Mouse (Mus musculus) myocyte (in vitro differentiated cells): ENCODE measurements around the gene Pam16. TPM values are rescaled to one million over a fixed set of nuclear protein-coding genes. Genes with fewer than 3 reads are reported as not detected.
A peak's percentile ranks its signal among the peaks of the same experiment; 100 is the strongest.

Experiments
- H3K27me3 ChIP-seq: one replicate; pipeline ENCODE4 v1.6.1; 2011; ENCODE audit not compliant: control insufficient read depth, insufficient read depth, insufficient read length
- H3K36me3 ChIP-seq: one replicate; pipeline ENCODE4 v1.6.1; 2011; ENCODE audit not compliant: control insufficient read depth, insufficient read depth
- H3K4me2 ChIP-seq: one replicate; pipeline ENCODE4 v1.6.1; 2011; ENCODE audit warnings: low read depth, control low read depth
- H3K4me3 ChIP-seq: one replicate; pipeline ENCODE4 v1.5.1; 2011; ENCODE audit warnings: mild to moderate bottlenecking, control low read depth, moderate library complexity
- H3K79me2 ChIP-seq: one replicate; pipeline ENCODE4 v1.6.1; 2011; ENCODE audit not compliant: control insufficient read depth, insufficient read depth
- H3ac ChIP-seq: one replicate; pipeline ENCODE4 v1.6.1; 2011; ENCODE audit not compliant: control insufficient read depth, insufficient read length
- CEBPB ChIP-seq: IDR thresholded peaks from 2 replicates; pipeline ENCODE4 v1.6.1; 2011; ENCODE audit warnings: mild to moderate bottlenecking, moderate library complexity; ENCODE audit not compliant: poor library complexity, insufficient read depth, severe bottlenecking
- E2F4 ChIP-seq: IDR thresholded peaks from one replicate; pipeline ENCODE4 v1.6.1; 2011; ENCODE audit warnings: mild to moderate bottlenecking, control low read depth, moderate library complexity; ENCODE audit not compliant: insufficient read depth
- MAX ChIP-seq: IDR thresholded peaks from one replicate; pipeline ENCODE4 v1.6.1; 2011; ENCODE audit warnings: low read depth, mild to moderate bottlenecking, control low read depth
- MYOD1 ChIP-seq, 3 experiments: IDR thresholded peaks; one replicate each; pipeline ENCODE4 v1.6.1; 2011; ENCODE audit warnings: control low read depth in 2 of 3, low read depth in 2 of 3, mild to moderate bottlenecking in 2 of 3, moderate library complexity in 1 of 3; ENCODE audit not compliant: insufficient read length in 2 of 3, control insufficient read depth in 1 of 3
- MYOG ChIP-seq, 3 experiments: IDR thresholded peaks; one replicate each; pipeline ENCODE4 v1.6.1; 2011; ENCODE audit warnings: control low read depth in 2 of 3, low read depth in 2 of 3, mild to moderate bottlenecking in 2 of 3; ENCODE audit not compliant: insufficient read length in 2 of 3, control insufficient read depth in 1 of 3, insufficient read depth in 1 of 3
- POLR2A ChIP-seq: IDR thresholded peaks from one replicate; pipeline ENCODE4 v1.6.1; 2011; ENCODE audit warnings: low read depth, mild to moderate bottlenecking, control low read depth, moderate library complexity; ENCODE audit not compliant: insufficient read length
- POLR2AphosphoS2 ChIP-seq: IDR thresholded peaks from one replicate; pipeline ENCODE4 v1.6.1; 2011; ENCODE audit warnings: low read depth, control low read depth; ENCODE audit not compliant: insufficient read length
- REST ChIP-seq: IDR thresholded peaks from one replicate; pipeline ENCODE4 v1.6.1; 2011; ENCODE audit warnings: mild to moderate bottlenecking, control low read depth, moderate library complexity; ENCODE audit not compliant: insufficient read depth, insufficient read length
- SRF ChIP-seq: IDR thresholded peaks from one replicate; pipeline ENCODE4 v1.6.1; 2011; ENCODE audit warnings: low read depth; ENCODE audit not compliant: control insufficient read depth, insufficient read length
- TCF12 ChIP-seq: IDR thresholded peaks from one replicate; pipeline ENCODE4 v1.6.1; 2011; ENCODE audit warnings: mild to moderate bottlenecking, control low read depth; ENCODE audit not compliant: poor library complexity, insufficient read depth, severe bottlenecking
- TCF3 ChIP-seq: IDR thresholded peaks from one replicate; pipeline ENCODE4 v1.6.1; 2011; ENCODE audit warnings: low read depth, control low read depth; ENCODE audit not compliant: insufficient read length
- USF1 ChIP-seq: IDR thresholded peaks from one replicate; pipeline ENCODE4 v1.6.1; 2011; ENCODE audit warnings: low read depth, mild to moderate bottlenecking, control low read depth, moderate library complexity
- polyA plus RNA-seq: library from polyadenylated mRNA; unstranded; fragments of >200 nt; fragmentation: generic; extraction: Trizol; gene quantifications from one replicate; pipeline ENCODE4 v1.2.1, GENCODE M21; 2012; ENCODE audit warnings: missing spikeins

Pam16 gene
- polyA plus RNA-seq, 1 experiment = 98.6 TPM

DNA sequence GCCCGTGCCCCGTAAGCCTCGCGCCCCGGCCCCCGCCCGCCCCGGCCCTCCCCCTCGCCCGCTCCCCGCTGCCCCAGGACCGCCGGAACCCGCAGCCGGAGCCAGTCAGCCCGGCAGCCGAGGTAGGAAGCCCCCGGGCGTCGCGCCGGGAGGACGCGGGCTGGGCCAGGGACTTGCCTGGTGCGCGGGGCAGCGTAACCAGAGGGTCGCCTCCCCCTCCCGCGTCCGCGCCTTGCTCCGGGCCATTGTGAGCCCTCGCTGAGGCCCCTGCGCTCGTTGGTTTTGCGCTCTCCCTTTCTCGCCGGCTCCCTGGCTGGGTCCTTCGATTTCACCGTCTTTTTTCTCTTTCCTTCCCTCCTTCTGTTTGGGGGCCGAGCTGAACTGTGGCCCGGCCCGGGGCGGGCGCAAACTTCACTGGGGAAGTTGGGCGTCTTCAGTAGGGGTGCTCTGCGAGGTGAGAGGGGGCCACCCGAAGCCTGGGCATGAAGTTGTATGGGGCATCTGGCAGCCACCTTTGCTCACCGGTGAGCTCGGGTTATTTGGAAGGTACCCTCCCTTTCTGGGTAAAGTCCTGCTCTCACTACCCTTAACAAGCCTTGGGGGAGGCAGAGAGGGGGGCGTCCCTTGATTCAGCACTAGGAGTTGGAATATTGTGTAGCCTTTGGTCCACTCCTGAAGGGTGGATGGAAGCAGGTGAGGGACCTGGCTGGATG lies 29.8 kb downstream of the Pam16 start:
- Histone ChIP-seq H3K36me3 (no peaks in the 10 kb centered on the region), H3K27me3 (no peaks in the 10 kb centered on the region), H3K4me2 (peak overlapping the region; percentile 99), H3K4me3 (peak overlapping the region; percentile 87), H3ac (peak overlapping the region; percentile 70), H3K79me2 (peaks cover 59% of the 10 kb centered on the region)
- TF ChIP-seq SRF (no peak), MYOD1 (IDR thresholded peaks at IDR 0.05; ENCODE audit: control insufficient read depth in 1 of 3, insufficient read length in 2 of 3, low read depth in 2 of 3) (no peak), TCF3 (no peak), REST (no peak), E2F4 (no peak), MAX (no peak), TCF12 (no peak), MYOG (IDR thresholded peaks at IDR 0.05; ENCODE audit: control insufficient read depth in 1 of 3, insufficient read depth in 1 of 3, insufficient read length in 2 of 3, low read depth in 2 of 3) (no peak), CEBPB (no peak), POLR2AphosphoS2 (no peak), POLR2A (no peak), USF1 (no peak)

DNA sequence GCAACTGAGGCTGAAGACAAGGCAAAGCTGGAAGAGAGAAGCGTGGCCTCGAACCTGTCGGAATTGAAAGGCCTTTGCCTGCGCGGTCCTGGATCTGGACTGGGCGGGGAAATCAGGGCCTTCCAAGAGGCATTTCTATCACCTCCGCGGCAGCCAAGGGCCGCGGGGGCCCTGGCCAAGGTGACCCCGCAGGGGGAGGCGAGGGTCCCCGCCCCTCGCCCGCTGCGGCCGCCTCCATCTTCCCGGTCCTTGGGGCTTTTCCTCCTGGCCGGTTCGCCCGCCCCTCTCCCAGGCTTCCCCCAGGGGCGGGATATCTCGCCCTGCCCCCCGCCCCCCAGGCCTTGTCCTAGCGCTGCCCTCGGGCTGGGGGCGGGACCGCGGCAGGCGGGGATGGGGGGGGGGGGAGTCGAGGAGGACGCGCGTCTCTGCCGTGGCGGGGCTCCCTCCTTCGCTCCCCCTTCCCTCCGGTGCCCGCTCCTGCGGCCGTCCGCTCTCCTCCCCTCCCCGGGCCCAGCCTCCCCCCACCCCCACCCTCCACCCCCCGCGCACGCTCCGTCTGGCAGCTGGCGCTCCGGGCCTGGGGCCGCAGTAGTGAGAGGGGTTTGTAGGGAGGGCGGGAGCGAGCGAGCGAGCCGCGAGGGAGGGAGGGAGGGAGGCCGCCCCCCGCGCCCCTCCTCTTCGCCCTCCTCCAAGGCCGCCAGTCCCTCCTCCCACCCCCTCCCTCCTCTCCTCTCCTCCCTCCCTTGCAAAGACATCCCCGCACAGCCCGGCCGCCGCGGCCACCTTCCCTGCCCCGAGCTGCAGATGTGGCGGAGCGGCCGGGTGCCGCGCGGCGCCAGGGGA lies 30.6 kb downstream of the Pam16 start, which contains the start of gene Glis2:
Gene Glis2 (plus strand): TSS at position 743 of the 843 bp plus-strand sequence.
- H3K36me3 ChIP-seq = no peaks in the 10 kb centered on the region
- peak within 1 kb of the TSS; percentile 99 for H3K4me2 ChIP-seq
- H3K4me3 ChIP-seq = peak within 1 kb of the TSS; percentile 87
- peaks cover 51% of the 10 kb centered on the region for H3K79me2 ChIP-seq
- peak within 1 kb of the TSS; percentile 70 for H3ac ChIP-seq
- no peaks in the 10 kb centered on the region for H3K27me3 ChIP-seq
- peak; percentile 68 for TF ChIP-seq POLR2AphosphoS2
- TF ChIP-seq SRF = no peak
- peak in 1 of 3 experiments; percentile 41 for TF ChIP-seq MYOD1 (IDR thresholded peaks at IDR 0.05; ENCODE audit: control insufficient read depth in 1 of 3, insufficient read length in 2 of 3, low read depth in 2 of 3)
- TF ChIP-seq CEBPB = no peak
- TF ChIP-seq MAX = no peak
- TF ChIP-seq TCF12 = no peak
- TF ChIP-seq MYOG (IDR thresholded peaks at IDR 0.05; ENCODE audit: control insufficient read depth in 1 of 3, insufficient read depth in 1 of 3, insufficient read length in 2 of 3, low read depth in 2 of 3) = peak in 2 of 3 experiments; percentile 27 to 28
- TF ChIP-seq TCF3 = no peak
- no peak for TF ChIP-seq E2F4
- TF ChIP-seq REST = no peak
- TF ChIP-seq POLR2A = peak; percentile 63
- TF ChIP-seq USF1 = no peak

DNA sequence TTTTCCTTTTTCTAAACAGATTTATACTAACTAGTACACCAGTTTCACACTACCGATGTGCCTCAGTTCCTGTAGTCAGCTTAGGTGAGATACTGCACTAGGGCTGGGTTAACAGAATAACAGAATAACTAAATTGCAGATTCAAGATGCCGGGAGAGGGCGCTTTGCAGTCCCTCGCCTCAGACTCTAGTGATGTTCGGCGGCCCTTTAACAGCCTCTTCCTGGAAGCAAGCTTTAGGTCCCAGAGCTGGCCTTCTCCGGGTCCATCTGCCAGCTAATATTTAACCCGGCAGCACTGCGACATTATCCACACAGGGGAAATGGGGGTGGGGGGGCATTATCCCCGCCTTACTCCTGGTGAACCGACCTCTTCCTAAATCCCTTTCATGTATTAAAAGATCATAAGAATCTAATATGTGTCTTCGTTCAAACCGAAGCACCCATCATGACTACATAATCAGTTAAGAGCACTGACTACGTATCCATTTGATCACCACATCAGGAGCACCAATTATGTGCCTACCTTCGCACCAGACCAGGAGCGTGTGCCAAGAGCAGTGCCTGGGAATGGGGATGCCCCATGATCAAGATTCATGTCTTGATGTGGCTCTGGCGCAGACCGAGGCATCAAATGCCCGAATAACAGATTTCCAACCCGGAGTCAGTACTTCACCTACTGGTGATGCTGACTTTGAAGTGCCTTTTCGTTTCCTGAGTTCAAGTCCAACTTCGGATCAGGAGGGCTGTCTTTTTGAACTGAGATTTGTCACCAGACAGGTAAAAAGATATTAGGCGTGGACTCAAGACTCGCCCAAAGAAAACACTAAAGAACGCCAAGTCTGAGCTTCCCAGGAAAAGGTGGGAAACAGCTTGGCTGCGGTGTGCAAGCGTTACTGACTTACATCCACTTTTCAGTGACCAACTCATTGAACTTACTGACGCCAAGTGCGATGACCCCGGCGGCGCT lies 31.6 kb downstream of the Pam16 start:
- peak overlapping the region; percentile 87 for H3K4me3 ChIP-seq
- no peaks in the 10 kb centered on the region for H3K36me3 ChIP-seq
- no peak for TF ChIP-seq MYOD1 (IDR thresholded peaks at IDR 0.05; ENCODE audit: control insufficient read depth in 1 of 3, insufficient read length in 2 of 3, low read depth in 2 of 3)
- TF ChIP-seq E2F4 = no peak
- no peak for TF ChIP-seq POLR2A
- TF ChIP-seq TCF12 = no peak
- TF ChIP-seq USF1 = no peak
- TF ChIP-seq CEBPB = no peak
- TF ChIP-seq REST = no peak
- TF ChIP-seq TCF3 = no peak
- TF ChIP-seq MYOG (IDR thresholded peaks at IDR 0.05; ENCODE audit: control insufficient read depth in 1 of 3, insufficient read depth in 1 of 3, insufficient read length in 2 of 3, low read depth in 2 of 3) = no peak
- no peak for TF ChIP-seq MAX
- TF ChIP-seq POLR2AphosphoS2 = no peak
- no peak for TF ChIP-seq SRF
- H3K27me3 ChIP-seq = no peaks in the 10 kb centered on the region
- H3K79me2 ChIP-seq = peaks cover 41% of the 10 kb centered on the region
- peak overlapping the region; percentile 92 for H3K4me2 ChIP-seq
- peak overlapping the region; percentile 70 for H3ac ChIP-seq
